ENCODE assay signal across 20 mouse cellular contexts in genomic region chr4:154866391-154866790, GRCm38 (mm10). TPM values are rescaled to one million over a fixed set of nuclear protein-coding genes. Genes with fewer than 3 reads are reported as not detected.
DNase-seq lines count a peak whose midpoint lies in the region; TF ChIP-seq lines count a peak whose summit lies in the region.
"Had no signal": no experiment of that assay in that cellular context is flagged by ENCODE, and none has a peak within 500 bp of the region (broad histone marks: within the 10 kb centered on the region; RNA-seq: fewer than 3 reads in every experiment).

No protein-coding gene starts in this region.

- H3K4me1 ChIP-seq in cerebellum, adult 2 months (ENCODE audit: control insufficient read depth, insufficient read depth, low read length), result peaks cover 7% of the 10 kb centered on the region
- peaks cover 20% of the 10 kb centered on the region for H3K4me1 ChIP-seq in testis, adult 2 months (ENCODE audit: control insufficient read depth, insufficient read depth, low read length)

- no peaks in the 10 kb centered on the region for H3K27me3 ChIP-seq in cerebellum, adult 2 months (ENCODE audit: control insufficient read depth, insufficient read depth, low read length)
- H3K27me3 ChIP-seq in testis, adult 2 months (ENCODE audit: control insufficient read depth, insufficient read depth, low read length), result no peaks in the 10 kb centered on the region
- H3K27me3 ChIP-seq: embryonic facial prominence, embryonic 15.5 days had no signal

- WGBS in cerebellum, adult 2 months, result 91% methylated on average over 5 of the region's 5 CpGs

- TF ChIP-seq CTCF in cerebellum, adult 2 months (IDR thresholded peaks at IDR 0.05; ENCODE audit: borderline replicate concordance, insufficient read depth, low read depth, low read length), result no peak
- no peak for TF ChIP-seq CTCF in testis, adult 2 months (IDR thresholded peaks at IDR 0.05; ENCODE audit: control insufficient read depth, insufficient read depth, insufficient replicate concordance, low read depth, low read length)

- H3K27ac ChIP-seq in cerebellum, adult 2 months (ENCODE audit: insufficient read depth, low read length), result no peak overlapping the region
- H3K27ac ChIP-seq in testis, adult 2 months (ENCODE audit: control insufficient read depth, insufficient read depth, low read depth, low read length), result no peak overlapping the region
- H3K27ac ChIP-seq: embryonic facial prominence, embryonic 13.5 days; embryonic facial prominence, embryonic 15.5 days; forebrain, embryonic 12.5 days had no signal

- H3K36me3 ChIP-seq in testis, adult 2 months (ENCODE audit: control insufficient read depth, insufficient read depth, low read length), result no peaks in the 10 kb centered on the region
- H3K36me3 ChIP-seq: embryonic facial prominence, embryonic 13.5 days; embryonic facial prominence, embryonic 15.5 days; forebrain, embryonic 10.5 days; forebrain, embryonic 12.5 days had no signal

- peak; percentile 46 for DNase-seq in cerebellum, adult 11-12 months
- no peak for DNase-seq in cerebellum, adult 2 months
- peak; percentile 38 for DNase-seq in cerebellum, adult 9-10 months
- DNase-seq in cerebellum, postnatal 4 days (ENCODE audit: low spot score in 2 of 2), result no peak
- peak; percentile 91 for DNase-seq in heart, adult 11 months
- DNase-seq in heart, adult 8-10 months (ENCODE audit: low spot score), result no peak
- no peak for DNase-seq in testis, postnatal 14 days (ENCODE audit: low spot score)
- DNase-seq: adrenal gland, adult 2 months; adrenal gland, postnatal 10 days; adrenal gland, postnatal 25 days; embryo, embryonic 11 days had no signal

- TF ChIP-seq POLR2A in cerebellum, adult 2 months (IDR thresholded peaks at IDR 0.05; ENCODE audit: borderline replicate concordance, insufficient read depth, low read length), result no peak
- TF ChIP-seq POLR2A in testis, adult 2 months (IDR thresholded peaks at IDR 0.05; ENCODE audit: control insufficient read depth, low read depth, low read length), result no peak

- no peak overlapping the region for H3K4me3 ChIP-seq in cerebellum, adult 2 months (replicated peaks; ENCODE audit: insufficient read depth, low read depth, low read length)
- H3K4me3 ChIP-seq in testis, adult 2 months (ENCODE audit: control insufficient read depth, low read depth, low read length), result peak overlapping the region; percentile 88
- H3K4me3 ChIP-seq: embryonic facial prominence, embryonic 13.5 days; embryonic facial prominence, embryonic 15.5 days; erythroblast, embryonic 14.5 days; forebrain, embryonic 10.5 days; forebrain, embryonic 12.5 days had no signal

RNA-seq across cellular contexts. Expression of gene Mmel1, which starts 3.0 kb away (rescaled TPM):
- 2.7 and 3.3 TPM in 2 replicates for polyA plus RNA-seq in cerebellum, adult 2 months (2012; rRNA removed)
- total RNA-seq in heart, adult 8-10 months (2022), result under 1 TPM in 2 of 4 experiments, not detected in 2; 0.16 to 0.20 TPM
- 111 and 124 TPM in 2 replicates for polyA plus RNA-seq in testis, adult 2 months (2012; rRNA removed)
- total RNA-seq: common myeloid progenitor, adult 5-6 weeks had no signal

RNA-seq across cellular contexts. Expression of gene Ttc34, which starts 29.1 kb away (rescaled TPM):
- 1.5 and 2.6 TPM in 2 replicates for polyA plus RNA-seq in cerebellum, adult 2 months (2012; rRNA removed)
- total RNA-seq in heart, adult 8-10 months (2022), result under 1 TPM in 3 of 4 experiments, not detected in 1; 0.06 to 0.34 (median 0.11) TPM
- 19.9 and 27.8 TPM in 2 replicates for polyA plus RNA-seq in testis, adult 2 months (2012; rRNA removed)
- total RNA-seq: common myeloid progenitor, adult 5-6 weeks; MEL had no signal
- polyA plus RNA-seq: C2C12; erythroblast, embryonic 14.5 days had no signal

RNA-seq across cellular contexts. Expression of gene Fam213b, which starts 32.5 kb away (rescaled TPM):
- polyA plus RNA-seq in cerebellum, adult 2 months (2012; rRNA removed), result 171 and 180 TPM in 2 replicates
- 100 to 1,000 TPM in 2 of 4 experiments, 10 to 100 TPM in 2; 92.4 to 111 (median 101) TPM for total RNA-seq in heart, adult 8-10 months (2022)
- 1.6 and 1.7 TPM in 2 replicates for polyA plus RNA-seq in testis, adult 2 months (2012; rRNA removed)
- total RNA-seq: MEL had no signal

Comparison
In these comparisons a context has a peak if more than half of its experiments do, and no peak if none do; other contexts are left out.
1. DNase-seq: peak in cerebellum, adult 11-12 months (single experiment), cerebellum, adult 9-10 months (single experiment) and heart, adult 11 months (single experiment); none in cerebellum, adult 2 months (0 of 2), cerebellum, postnatal 4 days (0 of 2), heart, adult 8-10 months (single experiment) and testis, postnatal 14 days (single experiment).
2. RNA of gene Mmel1, which starts 3.0 kb away (polyA plus RNA-seq): 111 to 124 TPM in testis, adult 2 months; 2.7 to 3.3 TPM in cerebellum, adult 2 months; every median in the first group is over 10 times any median in the second.
3. RNA of gene Fam213b, which starts 32.5 kb away (polyA plus RNA-seq): 171 to 180 TPM in cerebellum, adult 2 months; 1.6 to 1.7 TPM in testis, adult 2 months; every median in the first group is over 10 times any median in the second.